Mouse (Mus musculus) heart, postnatal 14 days (tissue): ENCODE data around the gene Grik1. TPM values are rescaled to one million over a fixed set of nuclear protein-coding genes. Genes with fewer than 3 reads are reported as not detected.

Experiments
- DNase-seq, 2 experiments: peaks; one replicate each; pipeline ENCODE4 v3.0.0; 2021 to 2022
- intact Hi-C: fragments of 180-260 bp; cut with DNase I; formaldehyde crosslinking; loops from one replicate; pipeline ENCODE4 v1.15.1; 2025
- total RNA-seq, 2 experiments: library from RNA; stranded (reverse); gene quantifications; 2 replicates each; pipeline ENCODE4 v1.2.3; 2021

Grik1 gene
- total RNA-seq, 2 experiments from 2014 or later = 0.10 TPM; not detected in 1

DNA sequence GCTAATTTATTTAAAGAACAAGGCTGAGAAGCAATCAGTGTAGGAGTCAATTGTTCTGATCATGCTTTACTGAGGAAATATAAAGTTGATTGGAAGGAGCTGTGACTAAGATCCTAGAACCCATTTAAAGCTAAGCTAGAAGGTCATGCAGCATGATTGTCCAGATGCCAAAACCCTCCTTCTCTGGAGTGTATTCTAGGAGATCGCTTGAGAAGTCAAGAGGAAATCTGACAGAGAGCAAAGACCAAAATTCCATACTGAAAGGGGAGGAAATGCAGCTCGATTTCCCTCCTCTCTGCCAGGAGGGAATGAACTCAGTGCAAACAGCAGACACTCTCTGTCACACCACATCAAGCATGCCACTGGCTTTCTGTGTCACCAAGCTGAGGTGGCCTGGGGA is 378.9 kb downstream of the Grik1 start:
- DNase-seq = no peak
- intact Hi-C loops = no loop called here

DNA sequence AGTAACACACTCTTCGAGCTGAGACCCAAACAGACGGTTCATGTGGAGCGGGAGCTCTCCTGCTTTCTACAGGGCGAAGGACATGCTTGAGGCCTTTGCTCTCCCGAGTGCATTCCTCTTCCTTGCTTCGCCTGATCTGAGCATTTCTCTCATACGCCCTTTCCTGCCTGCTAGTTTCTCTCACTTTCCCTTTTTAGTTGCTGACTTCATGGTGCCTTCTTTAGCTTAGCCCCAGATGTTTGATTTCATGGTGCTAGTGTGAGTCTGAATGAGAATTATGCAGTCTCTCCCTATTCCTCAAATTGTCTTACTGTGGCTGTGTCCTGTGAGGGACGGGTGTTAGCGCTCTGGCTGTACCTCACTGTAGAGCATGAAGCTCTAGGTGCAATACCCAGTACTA is 388.0 kb downstream of the Grik1 start:
- intact Hi-C loops = no loop called here
- no peak for DNase-seq

DNA sequence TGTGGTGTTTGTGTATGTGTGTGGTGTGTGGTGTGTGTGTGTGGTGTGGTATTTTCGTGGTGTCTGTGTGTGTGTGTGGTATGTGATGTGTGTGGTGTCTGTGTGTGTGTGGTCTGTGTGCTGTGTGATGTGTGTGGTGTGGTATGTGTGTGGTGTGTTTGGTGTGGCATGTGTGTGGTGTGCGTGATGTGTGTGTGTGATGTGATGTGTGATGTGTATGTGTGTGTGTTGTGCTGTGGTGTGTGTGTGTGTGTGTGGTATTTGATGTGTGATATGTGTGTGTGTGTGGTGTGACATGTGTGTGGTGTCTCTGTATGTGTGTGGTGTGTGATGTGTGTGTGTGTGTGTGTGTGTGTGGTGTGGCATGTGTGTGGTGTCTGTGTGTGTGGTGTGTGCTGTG is 388.9 kb downstream of the Grik1 start:
- no peak for DNase-seq
- intact Hi-C loops = no loop called here

DNA sequence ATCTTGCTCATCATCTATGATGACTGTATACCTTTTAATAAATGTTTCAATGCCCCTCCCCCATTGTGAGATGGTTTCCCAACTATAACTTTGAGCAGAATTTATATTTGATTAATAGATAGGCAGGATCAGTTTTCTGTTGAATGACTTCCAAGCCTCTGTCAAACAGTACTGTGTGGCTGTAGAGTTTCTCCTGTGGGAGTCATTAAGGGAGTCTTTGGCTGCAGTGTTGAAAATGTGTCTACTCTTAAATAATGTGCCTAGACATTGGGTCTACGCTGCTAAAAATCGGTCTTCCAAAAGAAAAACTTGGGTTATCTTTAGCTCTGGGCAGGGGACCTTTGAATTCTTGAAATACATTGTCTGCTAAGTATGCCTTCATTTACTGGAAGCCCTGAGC is 414.1 kb downstream of the Grik1 start:
- DNase-seq = no peak
- intact Hi-C loops = no loop called here

DNA sequence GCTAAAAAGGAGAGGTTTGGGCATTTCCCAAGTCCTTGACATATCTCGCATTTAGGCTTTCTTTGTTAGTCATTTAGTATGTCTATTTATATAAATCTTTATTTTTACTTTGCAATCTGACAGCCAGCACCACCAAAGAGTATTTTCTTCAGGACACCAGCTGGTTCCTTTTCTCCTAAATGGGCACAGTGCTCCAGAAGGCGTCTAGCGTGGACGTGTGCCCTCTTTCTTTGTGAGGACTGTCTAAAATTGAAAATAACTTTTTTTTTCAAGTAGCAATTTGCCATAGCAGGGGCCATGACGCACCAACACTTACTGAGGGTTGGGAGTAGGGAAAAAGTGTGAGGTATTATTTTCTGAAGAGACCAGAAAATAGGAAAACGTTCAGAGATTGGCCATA is 425.5 kb downstream of the Grik1 start:
- no peak for DNase-seq
- intact Hi-C loops = no loop called here

DNA sequence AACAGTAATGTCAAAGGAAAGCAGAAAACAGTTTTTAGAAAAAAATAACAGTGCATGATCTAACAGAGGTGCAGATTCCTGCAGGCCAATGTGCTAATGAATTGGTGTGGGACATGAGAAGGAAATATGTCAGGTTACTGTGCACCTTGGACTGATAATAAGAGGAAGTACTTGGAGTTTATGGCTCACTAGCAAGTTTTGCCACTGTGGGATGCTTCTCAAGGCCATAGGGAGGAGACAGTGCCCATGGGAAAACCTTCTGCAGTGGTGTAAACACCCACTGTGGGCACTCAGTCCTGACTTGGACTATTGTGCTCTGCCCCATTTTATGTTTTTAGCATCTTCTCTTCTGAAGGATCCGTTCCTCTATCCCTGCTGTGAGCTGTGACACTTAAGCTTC is 428.3 kb downstream of the Grik1 start:
- DNase-seq = no peak
- intact Hi-C loops = no loop called here

DNA sequence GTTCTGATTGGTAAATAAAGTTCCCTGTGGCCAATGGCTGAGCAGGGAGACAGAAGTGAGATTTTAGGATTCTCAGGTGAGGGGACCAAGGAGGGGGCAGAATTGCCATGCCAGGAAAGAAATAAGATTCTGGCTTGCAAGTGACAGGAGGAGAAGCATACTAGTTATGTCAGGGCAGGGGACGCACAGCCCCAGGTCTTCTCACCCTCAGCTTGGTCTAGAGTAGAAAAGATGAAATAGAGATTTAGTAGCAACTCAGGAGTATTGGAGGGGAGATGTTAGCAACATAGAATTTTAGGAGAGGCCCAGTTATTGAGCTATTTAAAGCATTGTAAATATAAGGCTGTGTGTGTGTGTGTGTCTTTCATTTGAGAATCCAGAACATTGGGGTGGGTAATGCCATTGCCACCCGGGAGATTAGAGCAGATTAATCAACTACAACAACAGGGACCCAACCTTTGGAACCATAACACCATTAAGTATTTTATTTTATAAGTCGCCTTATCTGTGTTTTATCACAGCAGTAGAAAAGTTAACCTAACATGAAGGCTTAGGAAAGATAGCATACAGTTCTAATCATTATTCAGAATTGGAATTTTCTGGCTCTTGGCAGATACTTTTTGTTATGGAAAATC is 436.5 kb downstream of the Grik1 start:
- intact Hi-C loops = no loop called here
- DNase-seq = no peak

DNA sequence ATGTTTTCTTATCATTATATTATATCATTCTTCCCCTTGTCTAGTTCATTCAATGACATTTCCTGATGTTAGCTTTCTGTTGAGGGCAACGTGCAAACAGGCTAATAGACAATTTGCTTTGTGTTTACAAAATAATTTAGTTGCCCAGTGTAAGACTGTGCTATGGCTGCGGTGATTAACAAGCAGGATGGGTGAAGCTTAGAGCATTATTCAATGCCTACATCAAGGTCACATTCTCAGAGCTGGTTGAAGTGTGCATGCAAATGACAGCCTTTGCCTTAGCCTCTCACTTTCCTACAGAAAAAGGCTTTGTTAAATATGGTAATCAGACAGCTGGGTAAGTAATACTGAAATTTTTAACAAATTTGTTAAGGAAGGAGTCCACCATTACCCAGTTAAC is 438.5 kb downstream of the Grik1 start:
- no peak for DNase-seq
- intact Hi-C loops = no loop called here

DNA sequence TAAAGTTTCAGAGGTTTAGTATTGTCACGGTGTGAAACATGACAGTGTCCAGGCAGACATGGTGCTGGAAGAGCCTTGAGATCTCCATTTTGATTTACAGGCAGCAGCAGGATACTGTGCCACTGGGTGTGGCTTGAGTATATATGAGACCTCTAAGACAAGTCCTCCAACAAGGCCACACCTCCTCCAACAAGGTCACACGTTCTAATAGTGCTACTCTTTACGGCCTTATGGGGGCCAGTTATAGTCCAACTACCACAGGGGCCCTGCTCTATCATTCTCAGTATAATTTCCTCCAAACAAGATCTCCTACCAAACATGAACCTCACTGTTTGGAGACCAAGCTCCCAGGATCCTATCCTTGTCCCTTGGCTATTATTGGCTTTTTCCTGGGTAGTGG is 441.3 kb downstream of the Grik1 start:
- DNase-seq = no peak
- intact Hi-C loops = loop anchor here (10.0 kb wide), 1 partner anchor 1916 kb away; no protein-coding TSS in a partner anchor

Other genes starting within 250 kb of the Grik1 start
- not detected for gene Cldn17, start 216.7 kb upstream of the Grik1 start, total RNA-seq